ENCODE assay signal across 13 mouse cellular contexts in genomic region chr4:43035851-43036250, GRCm38 (mm10).
"Had no signal": no experiment of that assay in that cellular context is flagged by ENCODE, and none has a peak within 500 bp of the region (broad histone marks: within the 10 kb centered on the region; RNA-seq: fewer than 3 reads in every experiment).

No protein-coding gene starts in this region.

- H3K9ac ChIP-seq: midbrain, embryonic 13.5 days; stomach, embryonic 15.5 days had no signal

- H3K4me3 ChIP-seq: midbrain, embryonic 13.5 days; stomach, embryonic 15.5 days had no signal

- H3K27me3 ChIP-seq: midbrain, embryonic 13.5 days; stomach, embryonic 15.5 days had no signal

- ATAC-seq: lung, postnatal 0 days; midbrain, embryonic 13.5 days had no signal

- H3K27ac ChIP-seq: kidney, postnatal 0 days; midbrain, embryonic 13.5 days; stomach, embryonic 15.5 days had no signal

- DNase-seq: kidney, adult 11 months; kidney, adult 9 months; kidney, postnatal 36 days; layer of hippocampus, adult 9-11 months; lung, adult 2 months; lung, postnatal 36 days; right cerebral cortex, postnatal 14 days; thymus, adult 2 months; thymus, postnatal 25 days had no signal

- H3K9me3 ChIP-seq: midbrain, embryonic 13.5 days; stomach, embryonic 15.5 days had no signal

- H3K4me2 ChIP-seq: midbrain, embryonic 13.5 days; stomach, embryonic 15.5 days had no signal
